Mouse (Mus musculus): ENCODE measurements around the gene Cnot3.

DNA sequence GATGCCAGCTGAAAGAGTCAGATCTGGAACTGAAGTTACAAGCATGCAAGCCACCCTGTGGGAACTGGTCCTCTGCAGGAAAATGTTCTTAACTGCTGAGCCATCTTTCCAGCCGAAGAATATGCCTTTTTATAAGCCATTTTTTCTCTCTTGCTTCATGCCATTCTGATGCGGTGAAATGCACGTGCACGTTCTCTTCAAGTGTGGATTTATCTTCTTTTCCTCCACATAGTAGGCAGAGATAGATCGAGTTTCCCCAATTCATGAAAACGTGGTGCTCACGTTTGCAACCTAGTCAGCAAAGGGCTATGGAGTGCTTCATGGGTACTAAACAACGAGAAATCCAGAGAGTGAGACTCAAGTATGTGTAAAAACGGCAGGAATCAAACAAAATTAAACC, 1.2 kb upstream of the Cnot3 start:
- TF ChIP-seq CTCF (IDR thresholded peaks at IDR 0.05; ENCODE audit: control insufficient read depth, insufficient read depth, low read length): no peak
- no peak for TF ChIP-seq POLR2A (IDR thresholded peaks at IDR 0.05; ENCODE audit: borderline replicate concordance, control insufficient read depth, low read depth, low read length)

Measured in bone marrow, adult 2 months (tissue).